ENCODE assay signal across 9 mouse cellular contexts in the genomic region with DNA sequence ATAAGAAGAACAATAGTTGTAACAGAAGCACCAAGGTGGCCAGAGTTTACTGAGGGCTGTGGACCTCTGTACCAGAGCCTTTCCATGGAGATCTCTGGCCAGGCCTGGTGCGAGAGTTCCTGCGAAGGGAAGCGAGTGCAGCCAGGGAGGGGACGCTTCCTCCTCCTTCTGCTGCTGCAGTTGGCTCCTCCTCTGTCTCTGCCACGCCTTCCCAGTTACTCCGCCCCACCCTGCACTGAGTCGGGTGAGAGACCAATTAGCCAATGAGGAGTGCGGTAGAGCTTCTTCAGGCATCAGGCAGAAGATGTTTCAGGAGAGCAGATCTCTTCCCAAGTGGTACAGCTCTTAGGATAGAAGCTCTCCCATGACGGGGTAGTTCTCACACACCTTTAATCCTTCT.
DNase-seq lines count a peak whose midpoint lies in the region; ATAC-seq lines count a peak whose summit lies in the region.
"Had no signal": no experiment of that assay in that cellular context is flagged by ENCODE, and none has a peak within 500 bp of the region (broad histone marks: within the 10 kb centered on the region; RNA-seq: fewer than 3 reads in every experiment).

No protein-coding gene starts in this region.

- no peak overlapping the region for H3K4me2 ChIP-seq in lung, embryonic 15.5 days

- H3K27me3 ChIP-seq in heart, embryonic 10.5 days (ENCODE audit: insufficient read depth, poor library complexity, severe bottlenecking) = no peaks in the 10 kb centered on the region
- no peaks in the 10 kb centered on the region for H3K27me3 ChIP-seq in lung, embryonic 15.5 days
- H3K27me3 ChIP-seq: Patski had no signal

- no peak overlapping the region for H3K27ac ChIP-seq in heart, embryonic 10.5 days
- H3K27ac ChIP-seq in lung, embryonic 15.5 days = no peak overlapping the region

- H3K4me1 ChIP-seq in heart, embryonic 10.5 days = peaks cover 3% of the 10 kb centered on the region
- no peaks in the 10 kb centered on the region for H3K4me1 ChIP-seq in lung, embryonic 15.5 days

- ATAC-seq in lung, embryonic 15.5 days (ENCODE audit: borderline replicate concordance, extremely low read depth, low FRiP score, low TSS enrichment) = peak; percentile 57; the same call in 1 of the 2 replicates
- no peak for ATAC-seq in inflammation-experienced regulatory T-cells, adult 6 months
- ATAC-seq: Patski had no signal

- peak; percentile 78 for DNase-seq in heart, embryonic 10.5 days (ENCODE audit: low spot score)
- DNase-seq in heart, postnatal 36 days = no peak
- no peak for DNase-seq in lung, postnatal 25 days (ENCODE audit: low spot score)
- peak; percentile 45 for DNase-seq in embryo, embryonic 10 days (ENCODE audit: low spot score)
- peak; percentile 13 for DNase-seq in mesoderm, embryonic 11.5 days (ENCODE audit: low read depth, low spot score)
- no peak for DNase-seq in gastrocnemius, postnatal 36 days

- H3K36me3 ChIP-seq in heart, embryonic 10.5 days = no peaks in the 10 kb centered on the region
- no peaks in the 10 kb centered on the region for H3K36me3 ChIP-seq in lung, embryonic 15.5 days

- H3K9me3 ChIP-seq in heart, embryonic 10.5 days = no peaks in the 10 kb centered on the region
- H3K9me3 ChIP-seq in lung, embryonic 15.5 days = no peaks in the 10 kb centered on the region

- no peak overlapping the region for H3K4me3 ChIP-seq in heart, embryonic 10.5 days
- no peak overlapping the region for H3K4me3 ChIP-seq in lung, embryonic 15.5 days

- WGBS in heart, embryonic 10.5 days = 28% methylated on average over 9 of the region's 9 CpGs
- 27% methylated on average over 9 of the region's 9 CpGs for WGBS in lung, embryonic 15.5 days

- no peak overlapping the region for H3K9ac ChIP-seq in lung, embryonic 15.5 days

- intact Hi-C loops in heart, postnatal 36 days (cut with DNase I) = no loop called here
- intact Hi-C loops in gastrocnemius, postnatal 36 days (cut with DNase I) = no loop called here

Comparison
In these comparisons a context has a peak if more than half of its experiments do, and no peak if none do; other contexts are left out.
1. DNase-seq: peak in heart, embryonic 10.5 days (single experiment), embryo, embryonic 10 days (single experiment) and mesoderm, embryonic 11.5 days (single experiment); none in heart, postnatal 36 days (0 of 2), lung, postnatal 25 days (single experiment) and gastrocnemius, postnatal 36 days (0 of 2).